Mouse (Mus musculus) brown adipose tissue, adult 24 weeks (tissue): ENCODE measurements around the gene Cnnm1. TPM values are rescaled to one million over a fixed set of nuclear protein-coding genes. Genes with fewer than 3 reads are reported as not detected.

Experiments used
- H3K27ac ChIP-seq: fragments of 200-500 bp; replicated peaks from 2 replicates; pipeline ENCODE4 v1.5.1; 2012; ENCODE audit warnings: low read depth, mild to moderate bottlenecking, low read length
- H3K4me1 ChIP-seq: fragments of 200-500 bp; 2 replicates; pipeline ENCODE4 v1.6.1; 2012; ENCODE audit warnings: low read length, mixed read lengths; ENCODE audit not compliant: control insufficient read depth, insufficient read depth, insufficient read length
- H3K4me3 ChIP-seq: fragments of 200-500 bp; 2 replicates; pipeline ENCODE4 v1.5.1; 2012; ENCODE audit warnings: low read depth, mild to moderate bottlenecking, low read length, moderate library complexity; ENCODE audit not compliant: insufficient read depth
- polyA plus RNA-seq: library from polyadenylated mRNA; stranded (reverse); fragments of >200 nt; gene quantifications from 2 replicates; pipeline ENCODE4 v1.2.4, GENCODE M21; 2012; ENCODE audit not compliant: missing spikeins, insufficient read depth, insufficient read length

Gene Cnnm1
- polyA plus RNA-seq, 1 experiment = not detected

GRCm38 (mm10) chr19:43453025-43453424 lies 12.8 kb downstream of the Cnnm1 start:
- H3K4me1 ChIP-seq = no peaks in the 10 kb centered on the region
- H3K4me3 ChIP-seq = no peak overlapping the region
- no peak overlapping the region for H3K27ac ChIP-seq

GRCm38 (mm10) chr19:43459948-43460347 lies 19.7 kb downstream of the Cnnm1 start:
- H3K4me3 ChIP-seq = no peak overlapping the region
- H3K4me1 ChIP-seq = no peaks in the 10 kb centered on the region
- no peak overlapping the region for H3K27ac ChIP-seq

GRCm38 (mm10) chr19:43460481-43460880 lies 20.2 kb downstream of the Cnnm1 start:
- no peak overlapping the region for H3K27ac ChIP-seq
- no peaks in the 10 kb centered on the region for H3K4me1 ChIP-seq
- no peak overlapping the region for H3K4me3 ChIP-seq

- Histone ChIP-seq H3K4me3 (no peak overlapping the region), H3K4me1 (no peaks in the 10 kb centered on the region), H3K27ac (no peak overlapping the region)
Measured at GRCm38 (mm10) chr19:43462141-43462540, 21.9 kb downstream of the Cnnm1 start.

- Histone ChIP-seq H3K4me1 (no peaks in the 10 kb centered on the region), H3K27ac (no peak overlapping the region), H3K4me3 (no peak overlapping the region)
Measured at GRCm38 (mm10) chr19:43463546-43464293, 23.5 kb downstream of the Cnnm1 start.

GRCm38 (mm10) chr19:43464294-43464687 lies 24.1 kb downstream of the Cnnm1 start:
- Histone ChIP-seq H3K4me1 (no peaks in the 10 kb centered on the region), H3K4me3 (no peak overlapping the region), H3K27ac (no peak overlapping the region)

GRCm38 (mm10) chr19:43465076-43465475 lies 24.8 kb downstream of the Cnnm1 start:
- H3K4me1 ChIP-seq = no peaks in the 10 kb centered on the region
- H3K4me3 ChIP-seq = no peak overlapping the region

GRCm38 (mm10) chr19:43465601-43466255 lies 25.5 kb downstream of the Cnnm1 start:
- Histone ChIP-seq H3K27ac (no peak overlapping the region), H3K4me1 (no peaks in the 10 kb centered on the region), H3K4me3 (no peak overlapping the region)

More at GRCm38 (mm10) chr19:43465076-43465475, 24.8 kb downstream of the Cnnm1 start:
- H3K27ac ChIP-seq = no peak overlapping the region

- Histone ChIP-seq H3K27ac (no peak overlapping the region), H3K4me3 (no peak overlapping the region), H3K4me1 (no peaks in the 10 kb centered on the region)
Measured at GRCm38 (mm10) chr19:43467927-43468685, 27.9 kb downstream of the Cnnm1 start.

GRCm38 (mm10) chr19:43469333-43469732 lies 29.1 kb downstream of the Cnnm1 start:
- Histone ChIP-seq H3K27ac (no peak overlapping the region), H3K4me1 (no peaks in the 10 kb centered on the region), H3K4me3 (no peak overlapping the region)

GRCm38 (mm10) chr19:43472331-43472730 lies 32.1 kb downstream of the Cnnm1 start:
- Histone ChIP-seq H3K4me3 (no peak overlapping the region), H3K4me1 (no peaks in the 10 kb centered on the region), H3K27ac (no peak overlapping the region)

GRCm38 (mm10) chr19:43472781-43473180 lies 32.5 kb downstream of the Cnnm1 start:
- H3K4me1 ChIP-seq = no peaks in the 10 kb centered on the region
- no peak overlapping the region for H3K27ac ChIP-seq
- H3K4me3 ChIP-seq = no peak overlapping the region

GRCm38 (mm10) chr19:43475642-43476041 lies 35.4 kb downstream of the Cnnm1 start:
- H3K4me1 ChIP-seq = no peaks in the 10 kb centered on the region
- no peak overlapping the region for H3K4me3 ChIP-seq
- no peak overlapping the region for H3K27ac ChIP-seq

GRCm38 (mm10) chr19:43476063-43476462 lies 35.8 kb downstream of the Cnnm1 start:
- Histone ChIP-seq H3K27ac (no peak overlapping the region), H3K4me1 (no peaks in the 10 kb centered on the region), H3K4me3 (no peak overlapping the region)

- Histone ChIP-seq H3K27ac (no peak overlapping the region), H3K4me3 (no peak overlapping the region), H3K4me1 (no peaks in the 10 kb centered on the region)
Measured at GRCm38 (mm10) chr19:43477436-43477835, 37.2 kb downstream of the Cnnm1 start.
